Mouse (Mus musculus) Muller cell, postnatal 12 days (primary cell): ENCODE measurements at regions not wholly inside any gene's neighbourhood (a gene's known extent, or its start where the extent isn't known, plus 50 kb on each side); places are given as distances from the start of the nearest gene placed in this dataset.

Experiments used
- DNase-seq: peaks from one replicate; pipeline ENCODE4 v3.0.0-alpha.2; 2015; ENCODE audit errors: inconsistent ontology term

DNA sequence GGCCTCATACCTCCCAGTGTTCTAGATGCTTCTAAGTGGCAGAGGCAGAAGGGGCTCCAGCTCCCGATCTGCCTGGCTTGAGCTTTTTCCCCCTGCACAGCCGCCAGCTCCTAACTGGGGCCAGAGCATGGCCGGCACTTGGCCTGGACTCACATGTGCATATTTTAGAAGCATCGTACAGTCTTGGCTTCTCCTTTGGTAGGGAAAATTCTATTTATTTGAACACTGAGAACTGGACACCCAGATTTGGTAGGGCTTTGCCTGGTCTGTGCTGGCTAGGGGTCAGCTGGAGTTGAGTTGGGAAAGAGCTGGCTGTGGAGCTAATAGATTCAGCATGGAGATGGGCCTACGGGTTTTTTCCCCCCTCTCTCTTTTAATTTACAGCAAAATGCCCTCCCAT is 282.9 kb upstream of the Auts2 start:
- no peak for DNase-seq

DNA sequence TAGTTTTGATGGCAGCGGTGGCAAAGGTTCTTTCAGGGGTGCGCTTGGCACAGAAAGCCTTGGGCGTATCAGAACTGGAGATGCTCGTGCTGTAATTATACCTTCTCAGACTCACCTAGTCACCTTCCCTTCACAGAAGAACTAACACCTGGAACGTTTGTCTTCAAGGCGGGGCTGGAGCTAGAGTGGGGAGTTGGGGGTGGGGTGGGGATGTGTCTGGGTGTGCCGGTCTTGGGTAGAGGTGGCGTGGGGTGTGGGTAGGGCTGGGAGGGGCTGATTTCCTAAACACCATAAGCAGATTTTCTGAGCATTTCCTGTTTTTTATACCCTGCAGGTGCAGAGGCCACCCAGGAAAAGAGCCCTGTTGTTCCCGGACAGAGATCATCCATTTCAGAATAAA is 274.5 kb upstream of the Auts2 start:
- DNase-seq = no peak

DNA sequence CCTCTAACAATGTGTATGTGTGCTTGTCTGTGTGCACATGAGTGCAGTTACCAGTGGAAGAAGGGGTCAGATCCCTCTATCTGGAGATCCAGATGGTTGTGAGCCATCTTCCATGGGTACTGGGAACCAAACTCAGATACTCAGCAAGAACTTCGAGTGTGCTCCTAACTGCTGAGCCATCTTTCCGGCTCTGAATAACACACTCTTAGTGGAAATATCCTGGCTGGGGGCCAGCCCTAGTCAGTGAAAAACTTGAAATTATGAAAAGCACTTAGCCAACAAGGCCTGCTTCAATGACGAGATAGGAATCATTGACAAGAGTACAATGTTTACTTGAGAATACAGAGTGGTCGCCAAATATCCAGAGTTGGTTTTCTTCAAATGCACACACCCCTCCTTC is 266.0 kb upstream of the Auts2 start:
- no peak for DNase-seq

DNA sequence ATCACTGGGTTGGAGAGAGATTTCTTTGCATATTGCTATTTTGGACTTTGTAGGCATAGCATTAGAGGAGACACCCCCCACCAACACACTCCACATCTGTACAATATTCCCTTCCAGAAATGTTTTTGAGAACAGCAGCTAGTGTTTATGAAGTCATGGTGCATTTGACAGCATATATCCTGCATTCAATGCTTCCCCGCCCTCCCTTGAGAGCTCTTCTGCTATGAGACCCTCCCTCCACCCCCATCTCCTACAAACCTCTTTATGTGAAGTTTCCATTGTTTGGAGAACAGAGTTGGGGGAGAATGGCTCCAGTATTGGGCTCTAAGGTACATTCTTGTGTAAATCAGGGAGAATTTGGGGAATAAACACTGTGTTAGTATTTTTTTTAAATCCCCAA is 252.9 kb upstream of the Auts2 start:
- DNase-seq = no peak

DNA sequence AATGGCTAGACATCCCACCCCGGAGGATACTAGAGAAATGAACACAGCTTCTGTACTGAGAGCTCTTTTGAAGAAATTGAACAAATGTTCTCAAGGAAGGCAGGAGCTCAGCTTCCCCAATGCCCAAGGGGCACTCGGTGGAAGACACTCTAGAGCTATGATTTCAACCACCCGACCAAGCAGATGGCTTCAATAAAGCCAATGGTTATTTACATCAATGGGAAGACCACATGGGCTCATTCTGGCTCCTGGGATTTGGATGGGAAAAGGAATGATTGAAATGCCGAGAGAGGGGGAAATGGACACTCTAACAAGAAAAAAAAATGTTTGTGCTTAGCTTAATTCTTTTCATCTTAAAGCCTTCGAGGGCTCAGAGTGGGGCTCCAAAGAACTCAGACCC is 249.3 kb upstream of the Auts2 start:
- no peak for DNase-seq

DNA sequence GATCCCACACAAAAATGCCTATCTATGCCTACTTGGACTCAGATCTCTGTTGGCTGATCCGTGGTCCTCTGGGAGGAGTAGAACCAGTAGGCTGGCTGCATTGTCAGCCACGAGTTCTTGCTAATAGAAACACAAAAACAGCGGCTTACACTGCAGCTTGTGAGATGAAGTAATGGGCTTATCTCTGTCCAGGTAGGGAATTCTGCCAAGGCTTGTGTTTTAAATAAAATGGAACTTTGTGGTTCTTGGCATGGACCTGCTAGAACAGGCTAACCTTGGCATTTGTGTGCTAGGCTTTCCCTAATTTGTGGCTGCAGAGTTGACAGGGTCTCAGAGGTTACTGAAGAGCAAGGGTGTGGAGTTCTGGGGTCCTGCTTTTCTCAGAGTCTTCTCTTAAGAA is 242.1 kb upstream of the Auts2 start:
- DNase-seq = no peak

DNA sequence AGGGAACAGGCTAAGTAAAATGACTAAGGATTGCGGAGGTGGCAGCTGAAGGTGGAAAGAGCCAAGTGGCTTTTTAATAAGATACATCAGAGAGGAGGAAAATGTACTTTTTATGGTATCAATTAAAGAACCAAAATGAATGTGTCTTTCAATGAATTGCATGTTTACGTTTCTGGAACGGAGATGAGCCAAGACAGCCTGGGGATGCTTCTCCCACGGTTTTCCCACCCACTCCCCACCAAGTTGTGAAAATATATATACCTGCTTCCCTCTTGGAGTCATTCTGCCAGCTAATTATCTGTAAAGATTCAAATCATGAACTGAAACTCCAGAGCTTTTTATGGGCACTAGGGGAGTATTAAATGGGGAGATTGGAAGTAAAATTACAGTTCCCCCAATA is 241.6 kb upstream of the Auts2 start:
- DNase-seq = no peak

DNA sequence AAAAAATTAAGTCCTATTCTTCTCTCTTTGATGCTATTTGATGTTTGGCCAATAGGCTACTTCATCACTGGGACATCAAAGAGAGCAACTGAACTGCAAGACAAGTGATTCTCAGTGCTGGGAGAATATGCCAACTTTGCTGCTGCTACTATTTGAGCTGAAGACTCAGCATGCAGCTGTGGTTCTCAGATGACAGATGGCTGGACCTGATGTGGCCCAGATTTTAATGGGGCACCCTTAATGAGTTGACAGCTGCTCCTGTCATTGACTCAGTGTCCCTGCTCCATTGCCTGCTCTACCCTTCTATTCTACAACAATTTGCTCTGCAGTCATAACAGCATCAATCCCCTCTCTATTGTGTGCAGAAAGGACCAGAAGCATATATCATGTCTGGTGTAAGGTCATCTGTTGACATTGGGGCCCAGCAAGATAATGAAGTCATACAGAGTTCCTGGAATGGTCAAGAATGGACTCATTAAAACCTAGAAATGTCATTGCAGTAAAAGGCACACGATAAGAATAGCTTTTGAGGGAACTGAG is 231.1 kb upstream of the Auts2 start:
- DNase-seq = no peak

DNA sequence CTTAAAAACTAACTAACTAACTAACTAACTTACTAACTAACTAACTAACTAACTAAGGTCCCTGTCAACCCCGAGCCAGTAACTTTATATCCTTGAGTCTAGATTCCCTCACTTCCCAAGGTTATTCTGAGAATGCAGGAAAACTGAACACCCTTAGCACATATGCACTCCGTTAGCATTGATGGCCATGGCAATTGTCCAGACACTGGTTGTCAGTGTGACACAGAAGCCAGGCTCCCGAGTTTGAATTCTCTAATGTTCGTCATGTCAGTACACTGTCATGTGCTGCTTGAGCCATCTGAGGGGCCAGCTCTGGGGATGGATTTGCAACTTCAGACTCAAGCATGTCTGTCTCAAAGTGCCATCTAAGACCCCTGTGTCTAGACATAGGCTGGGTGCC is 217.3 kb upstream of the Auts2 start:
- DNase-seq = no peak

DNA sequence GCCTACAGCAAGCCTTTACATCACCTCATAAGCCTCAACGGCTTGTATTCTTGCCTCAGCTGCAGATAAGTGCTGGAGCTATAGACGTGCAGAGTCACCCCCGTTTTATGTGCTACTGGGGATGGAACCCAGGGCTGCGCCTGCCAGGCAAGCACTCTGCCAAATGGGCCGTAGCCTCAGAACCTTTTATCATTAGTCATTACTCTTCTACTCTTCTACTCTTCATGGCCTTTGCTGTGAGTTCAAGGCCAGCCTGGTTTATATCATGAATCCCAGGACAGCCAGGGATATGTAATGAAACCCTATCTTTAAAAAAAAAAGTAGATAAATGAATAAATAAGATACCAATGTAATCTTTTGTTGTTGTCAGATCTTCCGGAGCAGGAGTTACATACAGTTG is 216.6 kb upstream of the Auts2 start:
- DNase-seq = no peak

DNA sequence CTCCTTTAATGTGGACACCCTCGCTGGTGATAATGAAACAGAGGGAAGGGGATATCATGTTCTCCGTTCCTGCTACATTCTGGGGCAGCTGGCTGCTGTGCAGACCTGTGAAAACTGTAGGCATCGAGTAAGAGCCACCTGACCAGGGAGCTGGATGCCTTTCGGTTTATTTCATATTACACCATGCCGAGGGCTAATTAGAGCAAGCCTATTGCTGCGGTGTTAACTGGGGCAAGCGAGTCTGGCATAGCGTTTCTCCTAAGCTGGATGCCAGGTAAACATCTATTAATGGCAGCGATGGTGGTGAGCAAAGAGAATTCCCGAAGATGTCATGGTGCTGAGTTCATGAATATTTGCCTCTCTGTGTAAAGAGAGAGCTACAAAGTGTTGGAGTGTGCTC is 215.8 kb upstream of the Auts2 start:
- no peak for DNase-seq

DNA sequence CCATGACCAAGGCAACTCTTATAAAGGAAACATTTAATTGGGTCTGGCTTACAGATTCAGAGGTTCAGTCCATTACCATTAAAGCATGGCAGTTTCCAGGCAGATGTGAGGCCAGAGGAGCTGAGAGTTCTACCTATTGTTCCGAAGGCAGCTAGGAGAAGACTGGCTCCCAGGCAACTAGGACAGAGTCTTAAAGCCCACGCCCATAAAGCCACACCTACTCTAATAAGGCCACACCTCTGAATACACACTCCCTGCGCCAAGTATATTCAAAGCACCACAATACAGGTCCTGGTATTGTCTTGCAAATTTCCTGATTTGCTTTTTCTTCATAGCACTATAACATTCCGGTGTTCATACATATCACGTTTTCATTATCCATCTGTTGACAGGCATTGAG is 194.8 kb upstream of the Auts2 start:
- DNase-seq = no peak

DNA sequence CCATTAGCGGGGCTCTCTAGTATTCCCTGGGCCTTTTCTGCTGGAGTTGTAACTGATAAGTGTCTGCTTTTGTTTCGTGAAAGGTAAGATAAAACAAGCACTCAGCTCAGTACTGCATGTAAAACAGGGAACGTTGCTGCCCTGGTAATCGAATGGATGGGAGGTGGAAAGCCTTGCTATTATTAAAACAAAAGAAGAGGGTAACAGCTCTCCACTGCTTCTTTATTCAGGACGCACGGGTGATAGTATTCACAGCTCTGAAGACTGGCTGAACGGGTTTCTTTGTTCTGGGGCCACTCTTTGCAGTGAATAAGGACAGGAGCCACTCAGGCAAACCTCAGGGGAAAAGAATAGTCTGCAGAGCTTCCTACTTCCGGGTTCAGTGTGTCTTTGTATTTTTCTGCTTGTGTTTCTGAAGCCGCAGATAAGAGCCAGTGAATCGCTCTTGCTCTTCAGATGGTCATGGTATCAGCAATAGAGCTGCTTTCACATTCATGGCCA is 185.6 kb upstream of the Auts2 start:
- DNase-seq = no peak

DNA sequence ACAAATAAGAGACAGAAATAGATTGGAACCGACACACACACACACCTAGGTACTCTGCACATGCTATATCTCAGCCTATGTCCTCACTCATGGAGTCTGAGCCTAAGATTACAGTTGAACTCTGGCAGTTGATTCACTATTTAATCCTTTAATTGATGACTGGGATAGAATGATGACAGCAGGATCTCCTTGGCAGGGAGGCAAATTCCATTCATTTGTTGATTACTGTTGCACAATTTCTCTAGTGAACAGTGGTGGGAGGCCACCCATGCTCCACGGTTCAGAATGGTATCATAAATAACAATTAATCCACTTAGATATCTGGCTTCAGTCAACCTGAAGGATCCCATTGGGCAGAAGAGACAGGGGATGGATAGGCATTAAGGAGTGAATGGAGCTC is 181.3 kb upstream of the Auts2 start:
- peak; percentile 59 for DNase-seq

DNA sequence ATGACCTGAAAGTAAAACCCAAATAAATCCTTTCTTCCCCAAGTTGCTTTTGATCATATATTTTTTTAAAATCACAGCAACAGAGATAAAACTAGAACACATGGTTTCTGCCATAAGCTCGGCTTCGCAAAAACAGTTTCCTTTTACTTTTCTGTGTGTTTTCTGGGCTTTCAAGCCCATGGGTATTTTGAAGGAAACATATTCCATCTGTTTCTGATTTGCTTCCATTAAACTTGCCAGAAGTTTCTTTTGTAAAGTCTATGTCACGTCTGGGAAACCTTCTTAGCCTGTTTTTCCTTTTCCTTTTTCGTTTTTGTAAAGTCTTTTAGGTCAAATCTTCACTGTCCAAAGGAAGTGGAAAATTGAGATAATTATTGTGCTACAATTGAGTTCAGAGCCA is 167.2 kb upstream of the Auts2 start:
- DNase-seq = no peak

DNA sequence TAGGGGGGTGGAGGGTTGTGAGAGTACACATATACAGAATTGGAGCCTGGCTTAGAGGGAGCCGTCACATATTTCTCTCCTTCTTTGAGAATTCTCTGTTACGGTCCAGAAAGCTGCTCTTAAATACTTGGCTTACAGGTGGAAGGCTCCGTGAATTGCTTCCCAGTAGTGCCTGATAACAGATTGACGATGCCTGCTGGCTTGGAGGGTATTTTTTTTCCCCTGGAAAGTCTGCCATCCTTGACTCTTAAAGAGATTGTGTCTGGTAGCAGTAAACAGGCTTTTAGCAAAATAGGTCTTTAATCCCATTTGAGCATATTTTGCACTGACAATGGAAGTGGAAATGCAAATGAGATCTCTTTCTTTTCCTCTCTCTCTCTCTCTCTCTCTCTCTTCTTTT is 164.4 kb upstream of the Auts2 start:
- no peak for DNase-seq

DNA sequence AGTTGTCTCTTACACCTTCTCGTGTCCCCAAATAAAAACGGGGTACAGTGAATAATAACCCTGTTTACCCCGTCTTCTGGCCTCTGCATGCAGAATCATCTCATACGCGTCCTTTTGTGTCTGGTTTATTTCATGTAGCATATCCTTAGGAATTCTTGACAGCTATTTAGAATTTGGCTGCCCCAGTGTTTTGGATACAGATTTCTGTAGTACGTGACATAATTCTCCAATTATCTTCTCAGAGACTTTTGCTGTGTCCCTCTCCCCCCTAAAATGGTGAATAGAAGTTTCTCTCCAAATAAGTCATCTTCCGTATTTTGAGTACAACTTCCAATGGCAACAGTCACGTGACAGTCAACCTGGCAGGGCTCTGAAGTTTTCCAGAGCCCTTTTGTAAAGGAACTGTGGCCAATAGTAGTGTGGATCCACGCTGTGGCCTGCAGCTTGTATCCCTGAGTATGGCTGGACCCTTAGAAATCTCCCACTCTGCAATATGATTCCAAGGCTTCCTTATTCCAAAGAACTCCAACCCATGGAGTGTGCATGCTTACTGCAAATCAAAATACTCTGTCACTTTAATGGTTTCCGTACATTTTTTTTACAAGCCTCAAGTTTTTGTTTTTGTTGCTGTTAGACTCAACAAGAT is 160.4 kb upstream of the Auts2 start:
- no peak for DNase-seq

DNA sequence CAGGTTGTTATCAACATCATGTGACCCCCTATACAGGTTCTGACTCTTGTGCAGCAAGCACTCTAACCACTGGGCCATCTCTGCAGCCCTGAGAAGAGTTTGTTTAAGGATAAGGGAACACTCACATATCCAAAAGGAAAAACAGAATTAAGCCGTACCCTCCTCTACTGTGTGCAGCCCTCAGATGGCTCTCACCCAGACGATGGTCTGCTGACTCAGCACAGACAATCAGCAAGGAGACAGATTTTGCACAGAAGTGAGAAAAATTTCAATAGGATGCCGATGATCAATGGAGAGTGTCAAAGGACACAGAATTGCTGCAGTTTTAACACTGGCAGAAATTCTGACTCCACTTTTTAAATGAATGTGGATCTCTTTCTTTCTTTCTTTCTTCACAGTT is 159.4 kb upstream of the Auts2 start:
- DNase-seq = no peak

DNA sequence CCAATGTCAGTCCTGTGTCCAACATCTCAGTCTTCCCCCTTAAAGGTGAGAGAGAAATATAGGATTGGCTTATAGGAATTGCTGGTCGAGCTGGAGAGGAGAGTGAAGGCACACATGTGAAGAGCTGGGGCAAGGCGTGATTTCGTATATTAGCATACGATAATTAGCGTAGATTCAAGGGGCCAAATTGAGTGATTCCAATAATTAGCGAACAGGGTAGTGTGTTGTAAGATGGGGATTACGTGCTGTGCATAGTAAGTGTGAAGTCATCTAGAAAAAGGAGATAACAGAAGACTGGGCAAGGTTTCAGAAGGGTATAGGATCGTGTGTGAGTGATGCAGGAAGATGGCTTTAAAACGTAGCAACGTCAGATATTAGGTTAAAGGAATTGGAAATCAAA is 147.6 kb upstream of the Auts2 start:
- DNase-seq = no peak

DNA sequence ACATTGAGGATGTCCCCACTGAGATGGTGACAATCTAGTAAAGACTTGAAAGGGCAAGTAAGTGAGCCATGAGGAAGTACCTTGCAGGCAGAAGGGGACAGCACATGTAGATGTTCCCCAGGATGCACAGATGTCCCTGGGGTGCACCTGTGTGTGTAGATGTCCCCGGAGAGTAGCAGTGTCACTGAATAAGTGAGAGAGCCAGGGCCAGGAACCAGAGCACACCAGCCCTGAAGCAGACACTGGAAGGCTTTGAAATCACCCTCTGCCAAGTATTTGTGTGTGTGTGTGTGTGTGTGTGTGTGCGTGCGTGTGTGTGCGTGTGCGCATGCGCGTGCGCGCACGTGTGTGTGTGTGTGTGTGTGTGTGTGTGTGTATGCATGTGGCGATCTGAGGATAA is 132.1 kb upstream of the Auts2 start:
- no peak for DNase-seq

DNA sequence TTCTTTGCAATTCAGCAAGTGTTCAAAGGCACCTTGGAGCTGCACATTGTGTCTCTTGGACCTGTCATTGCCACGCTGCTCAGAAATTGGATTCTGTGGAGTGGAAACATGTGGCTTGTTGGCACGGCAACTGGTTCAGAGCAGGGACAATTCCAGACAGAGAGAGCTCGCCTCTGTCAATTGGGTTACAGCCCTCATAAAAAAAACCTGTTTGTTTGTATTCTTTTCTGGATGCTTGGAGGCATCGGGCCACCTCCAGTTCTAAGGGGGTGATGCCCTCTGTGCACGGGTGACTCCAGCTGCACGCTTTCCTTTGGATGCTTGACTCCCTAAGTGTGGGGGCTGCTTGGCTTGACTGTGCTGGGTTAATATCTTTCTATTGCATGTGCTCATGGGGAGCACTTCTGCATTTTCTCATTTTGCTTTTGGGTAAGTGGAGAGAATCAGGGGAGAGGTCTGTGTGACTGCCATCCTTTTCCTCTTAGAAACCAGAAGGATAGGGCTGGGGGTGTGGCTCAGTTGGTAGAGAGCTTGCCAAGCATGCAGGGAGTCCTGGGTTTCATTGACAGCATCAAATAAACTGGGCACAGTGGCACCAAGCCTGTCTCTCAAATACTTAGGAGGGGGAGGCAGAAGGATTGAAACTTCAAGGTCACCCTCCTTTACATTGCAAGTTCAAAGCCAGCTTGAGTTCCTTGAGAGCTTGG is 130.6 kb upstream of the Auts2 start:
- peak; percentile 15 for DNase-seq

DNA sequence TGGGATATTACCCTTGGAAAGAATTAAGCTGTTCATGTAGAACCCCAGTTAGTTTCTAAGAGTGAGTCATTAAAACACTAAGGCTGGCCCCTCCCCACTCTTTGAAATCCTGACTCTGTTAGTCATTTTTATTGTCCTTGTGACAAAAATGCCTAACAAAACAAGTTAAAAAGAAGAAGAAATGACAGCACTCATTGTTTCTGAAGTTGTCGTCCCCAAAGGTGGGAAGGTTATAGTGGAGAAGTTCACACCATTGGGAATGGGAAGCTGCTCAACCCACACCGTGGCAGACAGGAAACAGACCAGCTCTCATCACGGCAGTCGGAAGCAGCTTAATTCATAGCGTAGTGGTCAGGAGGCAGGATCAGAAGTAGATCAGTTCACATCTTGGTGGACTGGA is 128.4 kb upstream of the Auts2 start:
- no peak for DNase-seq

DNA sequence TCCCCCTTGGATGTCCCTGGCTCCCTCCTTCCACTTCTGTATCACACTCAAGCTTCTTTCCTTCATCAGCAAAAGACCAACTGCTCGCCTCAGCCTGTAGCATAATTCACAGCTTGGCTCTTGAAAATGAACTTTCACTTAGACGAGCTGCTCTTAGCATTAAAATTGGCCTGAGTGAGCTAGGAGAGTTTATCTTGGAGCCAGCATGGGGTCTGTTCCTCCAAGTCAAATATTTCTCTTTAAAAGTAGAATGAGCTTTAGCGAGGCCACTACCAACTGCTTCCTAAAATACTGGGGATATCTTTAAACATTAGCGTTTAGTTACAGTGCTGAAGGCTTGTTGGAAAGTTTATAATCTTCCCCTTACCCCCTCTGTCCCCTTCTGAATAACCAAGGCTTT is 124.2 kb upstream of the Auts2 start:
- no peak for DNase-seq

DNA sequence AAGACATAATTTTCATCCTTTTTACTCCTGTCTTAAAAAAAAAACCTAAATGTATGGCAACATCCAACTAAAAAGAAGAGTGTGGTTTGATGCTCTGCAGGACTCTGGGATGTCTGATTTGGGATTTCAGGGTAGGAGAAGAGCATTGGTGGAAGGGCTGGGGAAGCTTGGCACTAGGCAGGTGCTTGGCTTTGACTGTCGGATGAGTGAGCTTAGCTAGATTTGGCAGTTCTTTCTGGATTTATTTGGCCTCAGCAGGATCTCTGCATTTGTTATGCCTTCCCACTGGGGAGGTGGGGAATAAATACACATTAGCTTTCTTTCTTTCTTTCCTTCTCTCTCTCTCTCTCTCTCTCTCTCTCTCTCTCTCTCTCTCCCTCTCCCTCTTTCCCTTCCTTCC is 118.1 kb upstream of the Auts2 start:
- no peak for DNase-seq
